Mouse (Mus musculus): ENCODE data around the gene Srpk2. TPM values are rescaled to one million over a fixed set of nuclear protein-coding genes. Genes with fewer than 3 reads are reported as not detected.
"Not testable (repeated sequence)": the region's sequence is repeated elsewhere in the genome, so short reads cannot be mapped to it uniquely, and the experiment has no call there.

The Srpk2 gene
- total RNA-seq, 2 experiments from 2014 or later, result 141 to 143 TPM

GRCm38 (mm10) chr5:23616270-23617103 is 67.9 kb downstream of the Srpk2 start:
- intact Hi-C loops (cut with DNase I), result no loop called here
- DNase-seq, result peak; percentile 53

GRCm38 (mm10) chr5:23615586-23616269 is 68.7 kb downstream of the Srpk2 start:
- intact Hi-C loops (cut with DNase I), result no loop called here
- DNase-seq, result no peak

- intact Hi-C loops (cut with DNase I), result no loop called here
- no peak for DNase-seq
Observed at GRCm38 (mm10) chr5:23612856-23613255, 71.6 kb downstream of the Srpk2 start.

GRCm38 (mm10) chr5:23604036-23604705 is 80.2 kb downstream of the Srpk2 start:
- intact Hi-C loops (cut with DNase I), result no loop called here

DNA sequence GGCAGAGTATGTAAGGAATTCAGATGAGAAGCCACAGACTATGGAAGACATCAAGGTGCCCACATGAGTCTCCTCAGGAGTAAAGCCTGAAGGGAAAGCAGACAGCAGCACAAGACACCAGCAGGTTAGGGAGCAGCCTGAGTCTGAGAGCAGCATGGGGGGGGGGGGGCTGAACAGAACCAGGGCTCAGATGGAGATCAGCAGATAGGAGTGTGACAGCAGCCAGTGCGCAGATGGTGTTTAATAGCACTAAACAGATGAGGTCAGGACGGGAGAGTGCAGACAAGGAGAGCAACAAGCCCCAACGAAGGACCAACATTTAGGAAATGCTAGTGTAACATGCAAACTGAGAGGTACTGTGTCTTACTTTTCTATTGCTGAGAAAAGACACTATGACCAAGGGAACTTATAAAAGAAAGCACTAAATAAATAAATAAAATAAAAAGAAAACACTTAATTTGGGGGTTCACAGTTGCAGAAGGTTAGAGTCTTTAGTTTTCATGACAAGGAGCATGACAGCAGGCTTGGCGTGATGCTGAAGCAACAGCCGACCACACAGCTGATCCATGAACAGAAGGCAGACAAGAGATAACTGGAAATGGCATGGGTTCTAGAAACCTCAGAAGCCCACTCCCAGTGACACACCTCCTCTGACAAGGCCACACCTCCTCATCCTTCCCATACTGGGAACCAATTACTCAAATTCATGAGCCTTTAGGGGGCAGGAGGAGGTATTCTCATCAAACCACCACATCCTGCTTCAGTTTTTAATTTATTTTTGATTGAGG is 84.5 kb downstream of the Srpk2 start:
- peak; percentile 60 for DNase-seq
- intact Hi-C loops (cut with DNase I), result no loop called here

More at GRCm38 (mm10) chr5:23604036-23604705, 80.2 kb downstream of the Srpk2 start:
- DNase-seq, result no peak

- intact Hi-C loops (cut with DNase I), result no loop called here
- DNase-seq, result peak; percentile 26
Observed at GRCm38 (mm10) chr5:23599171-23599570, 85.2 kb downstream of the Srpk2 start.

DNA sequence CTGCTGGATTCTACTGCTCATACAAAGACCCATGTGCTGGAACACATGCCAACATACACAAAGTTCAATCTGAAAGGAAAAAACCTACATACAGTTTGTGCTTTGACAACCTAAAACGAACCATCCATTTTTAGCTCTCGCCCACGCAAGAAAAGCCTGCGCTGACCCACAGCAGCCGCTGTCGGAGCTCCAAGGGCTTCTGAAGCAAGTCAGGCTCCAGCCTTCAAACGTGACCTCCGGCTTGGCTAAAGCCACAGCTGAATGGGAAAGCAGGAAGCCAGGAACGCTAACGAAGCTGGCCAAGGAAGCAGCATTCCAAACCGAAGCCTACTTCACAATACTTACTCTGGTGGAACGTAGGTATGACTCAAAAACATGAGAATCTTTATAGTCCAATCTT is 85.9 kb downstream of the Srpk2 start:
- intact Hi-C loops (cut with DNase I), result no loop called here
- no peak for DNase-seq

DNA sequence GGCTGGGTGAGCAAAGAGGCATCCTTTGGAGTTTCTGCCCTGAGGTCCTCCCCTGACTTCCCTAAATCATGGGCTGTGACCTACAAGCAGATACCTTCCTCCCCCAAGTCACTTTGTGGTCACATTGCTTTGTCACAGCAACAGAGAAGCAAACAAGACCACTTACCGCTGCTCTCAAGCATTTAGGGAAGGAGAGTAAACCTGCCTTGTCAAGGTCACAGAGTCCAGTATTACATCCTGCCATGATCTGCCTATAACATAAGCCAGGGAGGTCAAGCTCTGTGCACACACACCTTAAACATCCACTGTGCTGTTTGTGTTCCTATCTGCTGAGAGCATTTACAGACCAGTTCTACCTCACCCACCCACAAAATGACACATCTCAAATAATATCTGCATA is 86.4 kb downstream of the Srpk2 start:
- DNase-seq, result no peak
- intact Hi-C loops (cut with DNase I), result no loop called here

DNA sequence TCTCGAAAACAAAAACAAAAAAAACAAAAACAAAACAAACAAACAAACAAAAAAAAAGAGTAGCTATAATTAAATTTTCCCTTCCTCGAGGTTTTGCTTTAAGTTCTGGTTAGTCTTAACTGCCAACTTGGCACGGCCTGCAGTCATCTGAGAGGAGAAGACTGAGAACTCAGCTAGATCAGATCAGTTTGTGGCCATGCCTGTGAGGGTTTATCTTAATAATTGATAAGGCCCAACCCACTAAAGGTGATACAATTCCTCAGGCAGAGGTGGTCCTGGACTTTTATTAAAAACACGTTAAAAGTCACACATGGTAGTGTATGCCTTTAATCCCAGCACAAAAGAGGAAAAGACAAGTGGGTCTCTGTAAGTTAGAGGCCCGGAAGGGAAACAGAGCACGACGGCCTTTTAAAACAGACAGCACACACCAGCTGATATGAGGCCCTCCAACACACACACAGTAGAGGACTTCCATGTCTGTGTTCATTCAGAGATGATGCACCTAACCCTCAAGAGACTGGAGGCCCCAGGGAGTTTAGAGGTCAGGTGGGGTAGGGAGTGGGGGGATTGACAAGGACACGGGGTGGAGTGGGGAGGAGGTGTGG is 87.1 kb downstream of the Srpk2 start:
- intact Hi-C loops (cut with DNase I), result no loop called here
- no peak for DNase-seq

- intact Hi-C loops (cut with DNase I), result no loop called here
Observed at GRCm38 (mm10) chr5:23596326-23596965, 88.0 kb downstream of the Srpk2 start.

DNA sequence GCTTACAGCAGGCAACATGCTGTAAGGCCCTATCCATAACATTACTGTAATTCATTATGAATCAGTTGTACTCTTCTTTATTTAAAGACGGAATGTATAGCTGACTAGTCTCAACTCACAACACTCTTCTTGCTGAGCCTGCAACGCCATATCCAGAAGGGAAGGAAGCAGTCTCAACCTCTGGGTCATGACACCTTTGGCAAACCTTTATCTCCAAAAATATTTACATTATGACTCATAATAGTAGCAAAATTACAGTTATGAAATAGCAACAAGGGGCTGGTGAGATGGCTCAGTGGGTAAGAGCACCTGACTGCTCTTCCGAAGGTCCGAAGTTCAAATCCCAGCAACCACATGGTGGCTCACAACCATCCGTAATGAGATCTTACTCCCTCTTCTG is 94.1 kb downstream of the Srpk2 start:
- intact Hi-C loops (cut with DNase I); DNase-seq: not testable (repeated sequence)

More at GRCm38 (mm10) chr5:23596326-23596965, 88.0 kb downstream of the Srpk2 start:
- DNase-seq, result no peak

DNA sequence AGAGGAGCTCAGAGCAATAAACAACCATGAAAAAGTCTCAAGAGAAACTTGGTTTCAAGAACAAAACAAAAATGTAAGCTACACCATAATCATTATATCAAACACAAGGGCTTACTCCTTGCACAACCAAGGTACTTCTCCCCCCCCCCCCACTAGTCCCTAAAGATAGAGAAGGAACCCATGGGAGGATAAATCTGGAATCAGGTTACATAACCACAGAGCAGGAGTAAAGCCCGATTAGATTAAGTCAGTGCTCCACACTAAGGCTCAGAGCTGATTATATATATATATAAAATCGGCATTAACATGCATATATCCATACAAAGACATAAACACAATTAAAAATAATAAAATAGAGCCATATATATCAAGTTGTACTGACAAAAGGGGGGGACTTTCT is 96.8 kb downstream of the Srpk2 start:
- DNase-seq, result no peak
- intact Hi-C loops (cut with DNase I), result no loop called here

GRCm38 (mm10) chr5:23586531-23587453 is 97.6 kb downstream of the Srpk2 start:
- intact Hi-C loops (cut with DNase I), result no loop called here

DNA sequence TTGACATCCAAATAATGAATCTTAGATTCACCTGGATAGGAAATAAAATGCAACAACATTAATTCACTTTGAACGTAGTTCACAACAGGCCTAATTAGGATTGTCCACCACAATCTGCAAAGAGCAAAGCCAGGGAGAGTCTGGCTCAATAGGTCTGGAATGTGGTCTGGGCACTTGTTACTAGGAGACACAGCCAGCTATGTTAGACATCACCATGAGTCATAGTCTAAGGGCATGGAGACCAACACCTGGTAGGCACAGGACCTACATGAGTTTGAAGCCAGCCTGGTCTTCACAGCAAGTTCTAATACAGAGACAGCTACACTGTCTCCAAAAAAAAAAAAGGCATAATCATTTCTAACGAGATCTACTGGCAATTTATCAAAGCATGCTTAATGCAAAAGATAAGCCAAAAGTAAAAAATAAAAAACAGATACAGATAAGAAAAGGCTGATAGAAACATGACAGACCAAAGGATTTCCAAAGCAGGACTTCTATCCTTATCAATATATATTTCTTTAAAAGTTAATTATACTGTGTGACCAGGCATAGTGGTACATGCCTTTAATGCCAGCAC is 102.8 kb downstream of the Srpk2 start:
- intact Hi-C loops (cut with DNase I), result no loop called here

More at GRCm38 (mm10) chr5:23586531-23587453, 97.6 kb downstream of the Srpk2 start:
- no peak for DNase-seq

GRCm38 (mm10) chr5:23579120-23579880 is 105.1 kb downstream of the Srpk2 start:
- intact Hi-C loops (cut with DNase I), result no loop called here
- DNase-seq, result no peak

More for the DNA sequence above, 102.8 kb downstream of the Srpk2 start:
- no peak for DNase-seq

DNA sequence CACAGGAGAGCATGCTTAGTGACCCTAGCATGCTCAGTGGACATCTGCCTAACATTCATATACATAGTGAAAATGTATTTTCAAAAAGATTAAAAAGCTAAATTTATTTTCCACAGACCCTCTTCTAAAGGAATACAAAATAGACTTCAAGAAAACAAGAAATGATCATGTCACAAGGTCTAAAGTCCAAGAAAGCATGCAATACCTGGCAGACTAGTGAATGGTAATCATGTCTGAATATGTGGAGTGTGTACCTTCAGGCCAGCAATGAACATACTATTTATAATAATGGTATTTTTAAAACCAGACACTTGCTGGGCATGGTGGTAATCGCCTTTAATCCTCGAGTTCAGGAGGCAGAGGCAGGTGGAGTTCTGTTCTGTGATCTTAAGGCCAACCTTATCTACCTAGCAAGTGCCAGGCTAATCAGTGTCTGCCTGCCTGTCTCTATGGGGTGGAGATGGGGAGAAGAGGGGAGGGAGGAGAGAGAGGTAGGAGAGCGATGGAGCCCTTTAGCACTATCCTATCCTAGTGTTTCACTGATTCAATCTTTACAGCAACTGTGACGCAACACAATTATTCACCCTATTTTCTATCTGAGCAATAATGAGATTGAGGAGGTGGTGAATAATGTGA is 106.0 kb downstream of the Srpk2 start:
- DNase-seq, result no peak
- intact Hi-C loops (cut with DNase I), result no loop called here

DNA sequence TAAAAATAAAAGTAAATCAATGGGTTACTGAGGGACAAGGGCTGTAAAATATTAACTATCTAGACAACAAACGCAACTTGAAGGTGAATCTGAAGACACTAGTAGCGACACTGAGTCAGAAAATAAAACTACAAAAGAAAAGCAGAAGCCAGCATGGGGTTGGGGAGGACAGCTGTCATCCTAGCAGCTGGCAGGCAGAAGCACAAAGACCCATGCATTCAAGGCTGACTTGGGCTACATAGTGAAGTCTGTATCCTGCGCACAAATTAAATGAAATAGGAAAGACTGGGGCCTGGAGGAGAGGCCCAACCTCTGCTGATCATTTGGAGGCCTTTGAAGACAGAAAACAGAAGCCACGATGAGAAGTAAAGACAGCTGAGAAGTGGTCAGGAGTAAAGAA is 106.6 kb downstream of the Srpk2 start:
- peak; percentile 39 for DNase-seq
- intact Hi-C loops (cut with DNase I), result no loop called here
